Mouse (Mus musculus) CH12.LX (cell line): ENCODE results near the gene Alg12.

Experiments
- CTCF ChIP-seq, 2 experiments: IDR thresholded peaks in 1 of 2; conservative IDR thresholded peaks in 1 of 2; 2 replicates each; pipeline ENCODE4 v1.5.1; 2011 to 2012; ENCODE audit warnings: low read depth in 2 of 2, low read length in 2 of 2, improper control_type of control experiment in 1 of 2, inconsistent platforms in 1 of 2, mild to moderate bottlenecking in 1 of 2, moderate library complexity in 1 of 2
- EP300 ChIP-seq: IDR thresholded peaks from 2 replicates; pipeline ENCODE4 v1.6.1; 2011; ENCODE audit warnings: low read length, improper control_type of control experiment
- GABPA ChIP-seq: IDR thresholded peaks from 2 replicates; pipeline ENCODE4 v1.6.1; 2012; ENCODE audit warnings: low read depth, low read length, improper control_type of control experiment, inconsistent platforms; ENCODE audit not compliant: insufficient replicate concordance
- PAX5 ChIP-seq: IDR thresholded peaks from 2 replicates; pipeline ENCODE4 v1.6.1; 2012; ENCODE audit warnings: low read length, inconsistent platforms, mixed read lengths
- USF2 ChIP-seq: conservative IDR thresholded peaks from 2 replicates; pipeline ENCODE4 v1.6.1; 2011; ENCODE audit warnings: low read depth, low read length, improper control_type of control experiment
- ZC3H11A ChIP-seq: IDR thresholded peaks from 2 replicates; pipeline ENCODE4 v1.6.1; 2012; ENCODE audit warnings: low read depth, mild to moderate bottlenecking, inconsistent platforms, low read length, improper control_type of control experiment
- ZNF384 ChIP-seq: IDR thresholded peaks from 2 replicates; pipeline ENCODE4 v1.6.1; 2012; ENCODE audit warnings: low read depth, low read length, improper control_type of control experiment, inconsistent platforms

- no peak for TF ChIP-seq GABPA
- TF ChIP-seq EP300, result no peak
- no peak for TF ChIP-seq PAX5
- TF ChIP-seq ZNF384, result no peak
- no peak for TF ChIP-seq ZC3H11A
- TF ChIP-seq USF2, result no peak
- no peak for TF ChIP-seq CTCF (conservative IDR thresholded peaks at IDR 0.05 in 1 of 2, IDR thresholded peaks at IDR 0.05 in 1 of 2; ENCODE audit: low read depth in 2 of 2, low read length in 2 of 2)
Observed at GRCm38 (mm10) chr15:88819906-88820303, 787 bp upstream of the Alg12 start.
